Comparison of ENCODE assay signal across 25 mouse cellular contexts in the genomic region with DNA sequence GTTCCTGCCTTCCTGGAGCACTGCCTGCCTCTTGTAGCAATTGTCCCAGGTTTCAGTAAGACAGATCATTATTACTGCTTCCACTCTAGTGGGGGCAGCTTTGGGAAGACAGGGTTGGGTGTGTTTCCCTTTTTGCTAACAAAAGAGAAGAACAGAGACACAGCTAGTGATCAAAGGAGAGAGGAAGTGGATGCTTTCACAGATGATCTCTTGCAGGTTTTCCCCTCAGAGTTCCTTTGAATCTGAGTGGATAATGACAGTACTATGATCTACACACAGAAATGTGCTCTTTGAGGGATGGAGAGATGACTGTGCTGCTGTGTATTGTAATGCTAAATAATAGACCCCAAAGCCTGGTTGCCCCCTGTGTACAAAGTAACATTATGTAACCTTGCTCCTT. TPM values are rescaled to one million over a fixed set of nuclear protein-coding genes. Genes with fewer than 3 reads are reported as not detected.
DNase-seq lines count a peak whose midpoint lies in the region; ATAC-seq and TF ChIP-seq lines count a peak whose summit lies in the region.
"Had no signal": no experiment of that assay in that cellular context is flagged by ENCODE, and none has a peak within 500 bp of the region (broad histone marks: within the 10 kb centered on the region; RNA-seq: fewer than 3 reads in every experiment).

No protein-coding gene starts in this region.

- ATAC-seq in activated CD4-positive, CD25-positive, alpha-beta regulatory T cell, adult 4 months: peak; percentile 53
- ATAC-seq: forebrain, embryonic 14.5 days; midbrain, embryonic 16.5 days had no signal

- no peak for TF ChIP-seq CTCF in CH12.LX (conservative IDR thresholded peaks at IDR 0.05 in 1 of 2, IDR thresholded peaks at IDR 0.05 in 1 of 2; ENCODE audit: low read depth in 2 of 2, low read length in 2 of 2)

- H3K4me1 ChIP-seq in CH12.LX (ENCODE audit: control insufficient read depth in 1 of 2, insufficient read depth in 2 of 2): peaks cover 0 to 24% of the 10 kb centered on the region in 2 experiments; a peak in 2 of 4 replicates
- H3K4me1 ChIP-seq: embryonic facial prominence, embryonic 13.5 days; hindbrain, embryonic 12.5 days; limb, embryonic 15.5 days; liver, embryonic 15.5 days; lung, embryonic 15.5 days had no signal

- H3K9ac ChIP-seq in CH12.LX (ENCODE audit: insufficient read depth, low read depth): no peak overlapping the region
- H3K9ac ChIP-seq: embryonic facial prominence, embryonic 13.5 days; hindbrain, embryonic 12.5 days; limb, embryonic 15.5 days; liver, embryonic 15.5 days; lung, embryonic 15.5 days had no signal

- in situ Hi-C loops in CH12.LX (cut with MboI; ENCODE audit: low pct_ligation_motif_present, low pct_unique_long_range_greater_than_20kb, low sequenced_read_pairs): no loop called here

- no peaks in the 10 kb centered on the region for H3K36me3 ChIP-seq in CH12.LX (replicated peaks in 1 of 2; ENCODE audit: control insufficient read depth in 1 of 2, insufficient read depth in 1 of 2, low read length in 1 of 2)
- H3K36me3 ChIP-seq: embryonic facial prominence, embryonic 13.5 days; hindbrain, embryonic 12.5 days; limb, embryonic 15.5 days; liver, embryonic 15.5 days; lung, embryonic 15.5 days had no signal

- no peak for TF ChIP-seq RAD21 in CH12.LX (IDR thresholded peaks at IDR 0.05; ENCODE audit: low read depth, low read length)

- dilution Hi-C loops in CH12.LX (cut with MboI; ENCODE audit: extremely low pct_ligation_motif_present, extremely low pct_unique_long_range_greater_than_20kb, low sequenced_read_pairs): no loop called here

- H3K4me3 ChIP-seq in CH12.LX (replicated peaks in 1 of 3; ENCODE audit: low read depth in 2 of 3, low read length in 2 of 3, poor library complexity in 1 of 3): no peak overlapping the region
- H3K4me3 ChIP-seq: embryonic facial prominence, embryonic 13.5 days; gastrocnemius, adult 2 months; hindbrain, embryonic 12.5 days; left cerebral cortex, adult 2 months; limb, embryonic 15.5 days; liver, embryonic 15.5 days; lung, embryonic 15.5 days; myocyte had no signal

- H3K4me2 ChIP-seq in CH12.LX (ENCODE audit: insufficient read depth, low read depth, poor library complexity, severe bottlenecking): no peak overlapping the region
- H3K4me2 ChIP-seq: embryonic facial prominence, embryonic 13.5 days; hindbrain, embryonic 12.5 days; limb, embryonic 15.5 days; liver, embryonic 15.5 days; lung, embryonic 15.5 days had no signal

- TF ChIP-seq EP300 in CH12.LX (IDR thresholded peaks at IDR 0.05; ENCODE audit: low read length): 0 out of 2 replicates have a peak, but pooled peaks have one; percentile 7

- H3K79me2 ChIP-seq in CH12.LX (replicated peaks; ENCODE audit: control insufficient read depth, extremely low read depth, insufficient read depth, poor library complexity, severe bottlenecking): no peaks in the 10 kb centered on the region

- peak; percentile 63 for DNase-seq in CD4-positive helper T cell, adult 2 months (ENCODE audit: low read depth, low spot score)
- DNase-seq in CH12.LX (ENCODE audit: extremely low read depth): no peak
- DNase-seq in naive thymus-derived CD4-positive, alpha-beta T cell, adult 2 months (ENCODE audit: low read depth): peak; percentile 73
- no peak for DNase-seq in urinary bladder, postnatal 4 days (ENCODE audit: low spot score in 2 of 2)
- DNase-seq in gastrocnemius, postnatal 25 days: no peak
- no peak for DNase-seq in cerebellum, adult 11 months
- no peak for DNase-seq in cerebellum, postnatal 36 days
- DNase-seq: adrenal gland, postnatal 14 days; cerebellum, postnatal 25 days; embryo, embryonic 11 days; gastrocnemius, adult 2 months; kidney, adult 18-20 months; kidney, postnatal 10 days; left cerebral cortex, postnatal 4 days; lung, postnatal 36 days had no signal

- TF ChIP-seq POLR2A in CH12.LX (IDR thresholded peaks at IDR 0.05; ENCODE audit: low read depth, low read length): no peak

- H3K9me3 ChIP-seq in CH12.LX (replicated peaks; ENCODE audit: low read length): peaks cover 18% of the 10 kb centered on the region
- H3K9me3 ChIP-seq: hindbrain, embryonic 12.5 days; limb, embryonic 15.5 days; liver, embryonic 15.5 days; lung, embryonic 15.5 days had no signal

- H3K27me3 ChIP-seq in CH12.LX (replicated peaks): no peaks in the 10 kb centered on the region
- H3K27me3 ChIP-seq: embryonic facial prominence, embryonic 13.5 days; hindbrain, embryonic 12.5 days; limb, embryonic 15.5 days; liver, embryonic 15.5 days; lung, embryonic 15.5 days had no signal

- no peak overlapping the region for H3K27ac ChIP-seq in CH12.LX (ENCODE audit: insufficient read depth, low read depth)
- H3K27ac ChIP-seq: embryonic facial prominence, embryonic 13.5 days; gastrocnemius, adult 2 months; hindbrain, embryonic 12.5 days; left cerebral cortex, adult 2 months; limb, embryonic 15.5 days; liver, embryonic 15.5 days; lung, embryonic 15.5 days had no signal

TF ChIP-seq in CH12.LX, 34 proteins besides CTCF, POLR2A, EP300 and RAD21:
- TF ChIP-seq NRF1 (IDR thresholded peaks at IDR 0.05; ENCODE audit: low read depth, low read length) (no peak), NELFE (IDR thresholded peaks at IDR 0.05; ENCODE audit: low read depth, low read length) (no peak), BHLHE40 (IDR thresholded peaks at IDR 0.05; ENCODE audit: low read depth, low read length) (0 out of 2 replicates have a peak, but pooled peaks have one; percentile 4)

RNA-seq across cellular contexts. Expression of a gene that starts 38.7 kb away (rescaled TPM):
- 0.17 and 0.64 TPM in 2 replicates for total RNA-seq in CH12.LX (2012; rRNA removed)
- total RNA-seq in CH12.LX (2014; rRNA removed): 0.40 and 0.47 TPM in 2 replicates
- polyA plus RNA-seq in CH12.LX (2012; ENCODE audit: insufficient read length, low read depth): 3.3 and 4.4 TPM in 2 replicates
- polyA plus RNA-seq in activated CD4-positive, CD25-positive, alpha-beta regulatory T cell, adult 4 months (2017; shearing (Covaris generic)): 10 to 100 TPM; 64.9 to 76.7 TPM
- total RNA-seq in gastrocnemius, postnatal 25 days (2021): 10 to 100 TPM; 12.6 to 17.5 TPM

Comparison
In these comparisons a context has a peak if more than half of its experiments do, and no peak if none do; other contexts are left out.
1. DNase-seq: peak in CD4-positive helper T cell, adult 2 months (single experiment) and naive thymus-derived CD4-positive, alpha-beta T cell, adult 2 months (single experiment); none in CH12.LX (single experiment), urinary bladder, postnatal 4 days (0 of 2), gastrocnemius, postnatal 25 days (single experiment), cerebellum, adult 11 months (single experiment) and cerebellum, postnatal 36 days (0 of 2).
2. RNA of a gene that starts 38.7 kb away (total RNA-seq): 12.6 to 17.5 TPM in gastrocnemius, postnatal 25 days; 0.17 to 0.64 TPM in CH12.LX; every median in the first group is over 4 times any median in the second.